Mouse (Mus musculus): ENCODE data around the gene Mars.

GRCm38 (mm10) chr10:127290307-127290929 lies 21.2 kb downstream of the Mars start:
- TF ChIP-seq CTCF (IDR thresholded peaks at IDR 0.05; ENCODE audit: low read depth) (0 out of 2 replicates have a peak, but pooled peaks have one; percentile 19), EP300 (IDR thresholded peaks at IDR 0.05; ENCODE audit: low read depth) (peak; percentile 95)
